Mouse (Mus musculus): ENCODE measurements around the gene Faf1. TPM values are rescaled to one million over a fixed set of nuclear protein-coding genes. Genes with fewer than 3 reads are reported as not detected.

Faf1 gene
- polyA plus RNA-seq, 1 experiment from 2014 or later, result 24.3 TPM

GRCm38 (mm10) chr4:109949307-109949706 lies 272.9 kb downstream of the Faf1 start:
- 96% methylated on average over 3 of the region's 3 CpGs for WGBS
- no peak overlapping the region for H3K27ac ChIP-seq

GRCm38 (mm10) chr4:109953509-109953908 lies 277.1 kb downstream of the Faf1 start:
- Histone ChIP-seq H3K9ac (no peak overlapping the region), H3K4me1 (no peaks in the 10 kb centered on the region), H3K36me3 (no peaks in the 10 kb centered on the region), H3K9me3 (no peaks in the 10 kb centered on the region), H3K27ac (no peak overlapping the region), H3K4me3 (no peak overlapping the region), H3K4me2 (no peak overlapping the region), H3K27me3 (no peaks in the 10 kb centered on the region)
- no peak for ATAC-seq (ENCODE audit: borderline replicate concordance, extremely low read depth, low FRiP score, low TSS enrichment)
- 80% methylated on average over 1 of the region's 1 CpGs for WGBS

More at GRCm38 (mm10) chr4:109949307-109949706, 272.9 kb downstream of the Faf1 start:
- ATAC-seq (ENCODE audit: borderline replicate concordance, extremely low read depth, low FRiP score, low TSS enrichment), result no peak
- H3K4me2 ChIP-seq, result no peak overlapping the region
- H3K27me3 ChIP-seq, result no peaks in the 10 kb centered on the region
- H3K9ac ChIP-seq, result no peak overlapping the region
- H3K36me3 ChIP-seq, result no peaks in the 10 kb centered on the region
- no peaks in the 10 kb centered on the region for H3K9me3 ChIP-seq
- H3K4me1 ChIP-seq, result no peaks in the 10 kb centered on the region
- no peak overlapping the region for H3K4me3 ChIP-seq

GRCm38 (mm10) chr4:109960201-109960935 lies 284.0 kb downstream of the Faf1 start:
- Histone ChIP-seq H3K9me3 (no peaks in the 10 kb centered on the region), H3K27me3 (no peaks in the 10 kb centered on the region), H3K4me1 (no peaks in the 10 kb centered on the region), H3K4me3 (no peak overlapping the region), H3K9ac (no peak overlapping the region), H3K4me2 (no peak overlapping the region), H3K27ac (no peak overlapping the region), H3K36me3 (no peaks in the 10 kb centered on the region)
- WGBS, result 50% methylated on average over 5 of the region's 5 CpGs
- ATAC-seq (ENCODE audit: borderline replicate concordance, extremely low read depth, low FRiP score, low TSS enrichment), result no peak

DNA sequence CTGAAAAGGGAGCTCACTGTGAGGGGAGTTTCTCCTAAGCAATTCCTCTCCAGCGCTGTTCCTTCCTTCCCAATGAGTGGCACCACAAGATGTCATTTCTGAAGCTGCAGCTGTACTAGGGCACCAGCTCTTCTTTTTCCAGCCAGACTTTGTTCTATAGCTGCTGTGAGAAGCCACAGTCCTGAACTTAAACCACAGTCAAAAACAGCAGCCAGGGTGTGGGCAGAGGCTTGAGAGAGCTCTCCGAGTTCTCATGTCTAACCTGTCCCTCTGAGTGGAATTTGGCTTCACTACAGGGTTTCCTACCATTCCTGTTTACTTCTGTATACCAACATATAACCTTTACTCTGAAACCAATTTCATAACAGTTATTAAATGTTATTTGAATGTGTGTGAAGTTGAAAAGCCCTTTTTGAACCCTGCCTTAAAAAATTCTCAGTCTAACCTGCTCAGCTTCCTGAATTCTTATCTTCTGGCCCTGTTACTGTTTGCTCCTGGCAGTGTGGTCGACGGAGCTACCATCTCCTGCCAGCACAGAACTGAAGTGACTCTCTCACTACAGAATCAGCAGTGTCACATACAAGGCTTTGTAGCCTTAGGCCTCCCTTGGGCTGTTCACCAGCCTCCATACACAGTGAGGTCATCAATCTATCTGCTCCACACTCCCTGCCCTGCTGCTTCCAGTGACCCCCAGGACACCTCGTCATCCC lies 287.3 kb downstream of the Faf1 start:
- no peak for ATAC-seq (ENCODE audit: borderline replicate concordance, extremely low read depth, low FRiP score, low TSS enrichment)
- 0 out of 2 replicates have a peak, but pooled peaks cover 4% of the 10 kb centered on the region for H3K36me3 ChIP-seq
- H3K4me1 ChIP-seq, result no peaks in the 10 kb centered on the region
- no peak overlapping the region for H3K27ac ChIP-seq
- H3K27me3 ChIP-seq, result no peaks in the 10 kb centered on the region
- WGBS, result 68% methylated on average over 5 of the region's 5 CpGs
- H3K9me3 ChIP-seq, result no peaks in the 10 kb centered on the region
- no peak overlapping the region for H3K4me2 ChIP-seq
- no peak overlapping the region for H3K4me3 ChIP-seq
- no peak overlapping the region for H3K9ac ChIP-seq

DNA sequence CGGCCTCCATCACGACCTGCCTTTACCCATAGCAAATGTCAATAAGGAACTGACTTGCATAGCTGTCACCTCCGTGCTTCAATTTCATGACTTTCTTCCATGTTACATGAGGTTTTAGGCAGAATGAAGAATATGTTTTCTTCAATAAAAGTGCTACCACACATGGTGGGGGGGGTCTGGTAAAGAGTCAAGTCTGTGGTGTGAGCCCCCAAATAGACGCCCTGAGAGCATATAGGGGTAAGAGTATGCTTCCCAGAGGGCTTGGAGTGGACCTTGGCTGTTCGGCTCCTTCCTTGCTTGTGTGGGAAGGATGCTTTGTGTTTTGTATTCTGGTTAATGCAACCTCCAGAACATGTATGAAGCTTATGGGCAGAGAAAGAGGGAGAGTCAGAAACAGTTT lies 293.2 kb downstream of the Faf1 start:
- ATAC-seq (ENCODE audit: borderline replicate concordance, extremely low read depth, low FRiP score, low TSS enrichment), result no peak
- Histone ChIP-seq H3K4me2 (no peak overlapping the region), H3K4me1 (no peaks in the 10 kb centered on the region), H3K4me3 (no peak overlapping the region), H3K9ac (no peak overlapping the region), H3K9me3 (no peaks in the 10 kb centered on the region), H3K27me3 (peaks cover 34% of the 10 kb centered on the region), H3K36me3 (0 out of 2 replicates have a peak, but pooled peaks cover 4% of the 10 kb centered on the region), H3K27ac (no peak overlapping the region)
- 79% methylated on average over 5 of the region's 5 CpGs for WGBS

DNA sequence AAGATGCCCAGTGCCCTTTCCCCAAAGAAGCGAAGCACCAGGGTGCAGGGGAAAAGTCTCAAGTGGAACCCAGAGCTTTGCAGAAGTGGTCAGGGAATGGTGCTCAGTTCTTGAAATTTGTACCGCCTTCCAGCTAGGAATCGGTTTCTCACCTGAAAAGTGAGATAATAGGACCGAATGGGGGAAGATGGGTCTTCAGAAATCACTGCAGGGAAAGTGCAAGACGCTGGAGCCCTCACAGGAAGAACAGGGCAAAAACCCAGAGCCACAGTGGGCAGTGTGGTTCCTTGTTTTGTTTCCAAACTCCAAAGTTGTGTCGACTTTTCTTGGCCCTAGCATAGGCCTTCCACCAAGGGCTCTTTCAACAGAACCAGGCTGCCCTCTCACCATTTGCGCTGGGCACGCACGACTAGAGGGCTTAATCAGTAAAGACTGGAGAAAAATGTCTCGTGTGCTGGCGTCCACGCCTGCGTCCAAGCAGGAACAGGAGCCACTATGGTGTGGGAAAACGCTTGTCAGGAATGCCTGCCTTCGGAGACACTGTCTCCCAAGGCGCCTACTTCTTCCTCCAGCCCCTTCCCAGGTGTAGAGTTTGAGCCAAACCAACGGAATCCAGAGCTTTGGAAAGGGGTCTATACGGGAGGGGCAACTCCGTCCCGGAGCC lies 297.7 kb downstream of the Faf1 start:
- ATAC-seq (ENCODE audit: borderline replicate concordance, extremely low read depth, low FRiP score, low TSS enrichment), result no peak
- no peaks in the 10 kb centered on the region for H3K9me3 ChIP-seq
- H3K4me3 ChIP-seq, result no peak overlapping the region
- H3K9ac ChIP-seq, result no peak overlapping the region
- peaks cover 79% of the 10 kb centered on the region for H3K27me3 ChIP-seq
- H3K36me3 ChIP-seq, result no peaks in the 10 kb centered on the region
- H3K4me2 ChIP-seq, result no peak overlapping the region
- H3K4me1 ChIP-seq, result peaks cover 16% of the 10 kb centered on the region
- 2% methylated on average over 20 of the region's 20 CpGs for whole genome bisulfite sequencing
- H3K27ac ChIP-seq, result no peak overlapping the region

DNA sequence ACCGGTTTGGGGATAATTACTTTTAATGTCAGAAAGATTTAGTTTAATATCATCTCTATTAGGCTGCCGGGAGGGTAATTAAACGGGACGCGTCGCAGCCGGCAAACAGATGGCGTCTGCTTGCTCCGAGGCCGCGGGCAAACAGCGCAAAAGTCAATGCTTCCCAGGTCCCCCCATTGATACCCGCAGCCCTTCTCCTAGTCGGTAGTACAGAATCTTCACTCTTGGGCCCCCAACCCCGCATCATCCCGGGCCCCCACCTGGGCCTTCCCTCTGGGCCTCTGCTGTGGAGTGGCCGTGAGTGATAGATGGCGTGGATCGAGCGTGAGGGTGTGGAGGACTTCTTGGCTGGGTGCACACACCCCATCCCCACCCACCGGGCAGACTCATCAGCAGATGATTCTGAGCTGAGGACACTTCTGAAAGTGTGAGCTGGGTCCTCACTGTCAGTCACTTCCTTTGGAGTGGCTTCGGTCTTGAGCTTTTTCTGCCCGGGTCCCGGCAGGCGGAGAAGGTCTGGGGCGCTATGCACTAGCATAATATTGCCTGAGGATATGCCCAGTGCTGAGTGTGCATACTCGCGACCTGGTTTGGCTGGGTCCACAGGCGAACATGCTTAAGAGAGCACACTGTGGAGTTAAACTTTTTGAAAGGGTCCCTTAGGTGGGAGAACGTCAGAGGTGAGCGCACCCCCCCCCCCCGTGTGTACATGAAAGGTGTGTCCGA lies 298.4 kb downstream of the Faf1 start:
- Histone ChIP-seq H3K9me3 (no peaks in the 10 kb centered on the region), H3K4me1 (peaks cover 18% of the 10 kb centered on the region), H3K36me3 (no peaks in the 10 kb centered on the region), H3K4me2 (no peak overlapping the region), H3K27ac (no peak overlapping the region), H3K9ac (no peak overlapping the region), H3K4me3 (no peak overlapping the region), H3K27me3 (peaks cover 86% of the 10 kb centered on the region)
- ATAC-seq (ENCODE audit: borderline replicate concordance, extremely low read depth, low FRiP score, low TSS enrichment), result no peak
- 1% methylated on average over 33 of the region's 33 CpGs for WGBS

DNA sequence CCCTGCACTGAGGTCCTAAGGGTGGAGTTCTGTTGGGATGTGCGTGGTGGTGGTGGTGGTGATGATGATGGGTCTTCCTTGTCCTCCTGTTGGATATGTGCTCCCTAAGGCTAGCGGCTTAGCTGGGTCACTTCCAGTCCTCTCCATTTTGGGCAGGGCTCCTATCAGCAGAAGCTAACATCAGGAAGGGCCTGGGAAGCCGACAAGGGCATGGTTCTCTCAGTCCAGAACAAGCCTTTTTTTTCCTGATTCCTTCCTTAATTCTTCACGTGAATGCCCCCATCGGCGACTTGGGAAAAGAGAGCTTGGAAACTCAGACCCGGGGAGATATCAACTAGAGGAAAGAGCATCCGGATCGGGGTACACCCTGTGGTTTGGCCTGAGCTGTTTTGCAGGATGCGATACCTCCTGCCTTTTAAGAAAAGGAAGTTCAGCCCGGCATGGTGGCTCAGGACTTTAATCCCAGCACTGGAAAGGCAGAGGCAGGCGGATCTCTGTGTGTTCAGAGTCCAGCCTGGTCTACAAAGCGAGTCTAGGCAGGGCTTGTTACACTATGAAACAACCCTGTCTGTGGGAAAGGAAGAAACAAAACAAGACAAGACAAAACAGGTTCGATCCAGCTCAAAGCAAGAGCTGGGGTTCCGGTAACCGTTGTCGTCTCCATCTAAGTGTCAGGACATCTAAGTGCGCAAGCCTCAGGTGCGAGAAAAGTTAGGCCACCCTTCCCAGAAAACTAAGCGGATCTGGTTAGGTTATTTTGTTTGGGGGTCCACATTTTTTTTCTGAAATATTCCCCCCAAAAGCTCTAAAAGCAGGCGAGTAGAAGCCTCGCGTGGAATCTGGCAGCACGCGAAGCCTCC lies 299.2 kb downstream of the Faf1 start:
- no peak overlapping the region for H3K9ac ChIP-seq
- H3K27me3 ChIP-seq, result peaks cover 94% of the 10 kb centered on the region
- no peaks in the 10 kb centered on the region for H3K9me3 ChIP-seq
- H3K27ac ChIP-seq, result no peak overlapping the region
- H3K4me3 ChIP-seq, result no peak overlapping the region
- ATAC-seq (ENCODE audit: borderline replicate concordance, extremely low read depth, low FRiP score, low TSS enrichment), result no peak
- WGBS, result 8% methylated on average over 25 of the region's 25 CpGs
- H3K4me1 ChIP-seq, result peaks cover 23% of the 10 kb centered on the region
- no peaks in the 10 kb centered on the region for H3K36me3 ChIP-seq
- no peak overlapping the region for H3K4me2 ChIP-seq

- Histone ChIP-seq H3K4me2 (no peak overlapping the region), H3K27me3 (peaks cover 97% of the 10 kb centered on the region), H3K9me3 (no peaks in the 10 kb centered on the region), H3K27ac (no peak overlapping the region), H3K4me3 (no peak overlapping the region), H3K9ac (no peak overlapping the region), H3K36me3 (no peaks in the 10 kb centered on the region), H3K4me1 (peaks cover 26% of the 10 kb centered on the region)
- ATAC-seq (ENCODE audit: borderline replicate concordance, extremely low read depth, low FRiP score, low TSS enrichment), result no peak
- 3% methylated on average over 34 of the region's 34 CpGs for WGBS
Measured at GRCm38 (mm10) chr4:109976273-109977147, 300.1 kb downstream of the Faf1 start.

Measured in lung, embryonic 15.5 days (tissue).